Mouse (Mus musculus): ENCODE results near the gene Tor1aip1. TPM values are rescaled to one million over a fixed set of nuclear protein-coding genes. Genes with fewer than 3 reads are reported as not detected.
"Not testable (repeated sequence)": the region's sequence is repeated elsewhere in the genome, so short reads cannot be mapped to it uniquely, and the experiment has no call there.

The Tor1aip1 gene
- polyA plus RNA-seq, 1 experiment from 2014 or later = 50.9 TPM

- WGBS = 71% methylated on average over 5 of the region's 5 CpGs
- Histone ChIP-seq H3K4me3 (no peak overlapping the region), H3K36me3 (peaks cover 32% of the 10 kb centered on the region)
These were observed 7.9 kb upstream of the Tor1aip1 start for GRCm38 (mm10) chr1:156044211-156044611.

GRCm38 (mm10) chr1:156043027-156043426, 6.7 kb upstream of the Tor1aip1 start:
- 15% methylated on average over 4 of the region's 4 CpGs for WGBS
- peaks cover 25% of the 10 kb centered on the region for H3K36me3 ChIP-seq
- no peak overlapping the region for H3K4me3 ChIP-seq

More at GRCm38 (mm10) chr1:156044211-156044611, 7.9 kb upstream of the Tor1aip1 start:
- H3K9me3 ChIP-seq = no peaks in the 10 kb centered on the region
- H3K27me3 ChIP-seq = no peaks in the 10 kb centered on the region
- ATAC-seq (ENCODE audit: borderline replicate concordance, extremely low read depth, low FRiP score, low TSS enrichment) = no peak
- H3K4me2 ChIP-seq = no peak overlapping the region
- peaks cover 15% of the 10 kb centered on the region for H3K4me1 ChIP-seq
- no peak overlapping the region for H3K27ac ChIP-seq
- no peak overlapping the region for H3K9ac ChIP-seq

GRCm38 (mm10) chr1:156042481-156042880, 6.2 kb upstream of the Tor1aip1 start:
- H3K36me3 ChIP-seq = peaks cover 19% of the 10 kb centered on the region
- H3K9me3 ChIP-seq = no peaks in the 10 kb centered on the region
- H3K4me1 ChIP-seq = peaks cover 15% of the 10 kb centered on the region
- no peaks in the 10 kb centered on the region for H3K27me3 ChIP-seq
- WGBS = 81% methylated on average over 5 of the region's 5 CpGs
- no peak overlapping the region for H3K9ac ChIP-seq
- H3K4me2 ChIP-seq = peak overlapping the region; percentile 81; the same call in 1 of the 2 replicates
- ATAC-seq (ENCODE audit: borderline replicate concordance, extremely low read depth, low FRiP score, low TSS enrichment) = no peak
- H3K27ac ChIP-seq = no peak overlapping the region
- H3K4me3 ChIP-seq = peak overlapping the region; percentile 65; the same call in 1 of the 2 replicates

More at GRCm38 (mm10) chr1:156043027-156043426, 6.7 kb upstream of the Tor1aip1 start:
- Histone ChIP-seq H3K4me1 (peaks cover 15% of the 10 kb centered on the region), H3K27ac (no peak overlapping the region), H3K4me2 (no peak overlapping the region), H3K27me3 (no peaks in the 10 kb centered on the region), H3K9ac (no peak overlapping the region), H3K9me3 (no peaks in the 10 kb centered on the region)
- no peak for ATAC-seq (ENCODE audit: borderline replicate concordance, extremely low read depth, low FRiP score, low TSS enrichment)

GRCm38 (mm10) chr1:156041451-156042241, 5.4 kb upstream of the Tor1aip1 start:
- WGBS = 22% methylated on average over 7 of the region's 7 CpGs
- no peak for ATAC-seq (ENCODE audit: borderline replicate concordance, extremely low read depth, low FRiP score, low TSS enrichment)

GRCm38 (mm10) chr1:156040731-156041401, 4.6 kb upstream of the Tor1aip1 start:
- whole genome bisulfite sequencing = 1% methylated on average over 22 of the region's 22 CpGs
- H3K4me1 ChIP-seq = peaks cover 18% of the 10 kb centered on the region
- H3K9me3 ChIP-seq = no peaks in the 10 kb centered on the region
- peak; percentile 87 for ATAC-seq (ENCODE audit: borderline replicate concordance, extremely low read depth, low FRiP score, low TSS enrichment)
- H3K27ac ChIP-seq = peak overlapping the region; percentile 64
- H3K4me2 ChIP-seq = peak overlapping the region; percentile 81
- H3K27me3 ChIP-seq = no peaks in the 10 kb centered on the region
- peaks cover 8% of the 10 kb centered on the region for H3K36me3 ChIP-seq
- H3K4me3 ChIP-seq = peak overlapping the region; percentile 65
- H3K9ac ChIP-seq = peak overlapping the region; percentile 65

More at GRCm38 (mm10) chr1:156041451-156042241, 5.4 kb upstream of the Tor1aip1 start:
- peaks cover 13% of the 10 kb centered on the region for H3K36me3 ChIP-seq
- H3K4me2 ChIP-seq = peak overlapping the region; percentile 81
- H3K27me3 ChIP-seq = no peaks in the 10 kb centered on the region
- H3K9ac ChIP-seq = peak overlapping the region; percentile 34
- no peak overlapping the region for H3K27ac ChIP-seq
- no peaks in the 10 kb centered on the region for H3K9me3 ChIP-seq
- peak overlapping the region; percentile 65 for H3K4me3 ChIP-seq
- peaks cover 18% of the 10 kb centered on the region for H3K4me1 ChIP-seq

GRCm38 (mm10) chr1:156039989-156040388, 3.7 kb upstream of the Tor1aip1 start:
- not testable (repeated sequence) for ATAC-seq (ENCODE audit: borderline replicate concordance, extremely low read depth, low FRiP score, low TSS enrichment); H3K9me3 ChIP-seq; H3K27me3 ChIP-seq; H3K9ac ChIP-seq; H3K36me3 ChIP-seq; H3K4me2 ChIP-seq; H3K4me3 ChIP-seq
- WGBS = 67% methylated on average over 7 of the region's 7 CpGs
- H3K4me1 ChIP-seq = peaks cover 18% of the 10 kb centered on the region
- H3K27ac ChIP-seq = peak overlapping the region; percentile 56; the same call in 1 of the 2 replicates

- WGBS = 38% methylated on average over 5 of the region's 5 CpGs
- Histone ChIP-seq H3K9me3 (no peaks in the 10 kb centered on the region), H3K4me1 (peaks cover 21% of the 10 kb centered on the region), H3K4me2 (peak overlapping the region; percentile 62), H3K9ac (no peak overlapping the region), H3K27ac (peak overlapping the region; percentile 54), H3K36me3 (peaks cover 12% of the 10 kb centered on the region), H3K4me3 (peak overlapping the region; percentile 15), H3K27me3 (no peaks in the 10 kb centered on the region)
- ATAC-seq (ENCODE audit: borderline replicate concordance, extremely low read depth, low FRiP score, low TSS enrichment) = no peak
These were observed 884 bp upstream of the Tor1aip1 start for GRCm38 (mm10) chr1:156037144-156037583.

- peak within 1 kb of the TSS; percentile 100 for H3K27ac ChIP-seq
- no peaks in the 10 kb centered on the region for H3K9me3 ChIP-seq
- H3K27me3 ChIP-seq = no peaks in the 10 kb centered on the region
- peaks cover 28% of the 10 kb centered on the region for H3K36me3 ChIP-seq
- ATAC-seq (ENCODE audit: borderline replicate concordance, extremely low read depth, low FRiP score, low TSS enrichment) = peak; percentile 88
- H3K4me3 ChIP-seq = peak within 1 kb of the TSS; percentile 88
- peaks cover 11% of the 10 kb centered on the region for H3K4me1 ChIP-seq
- under 1% methylated on average over 59 of the region's 59 CpGs for WGBS
- peak within 1 kb of the TSS; percentile 88 for H3K9ac ChIP-seq
- peak within 1 kb of the TSS; percentile 62 for H3K4me2 ChIP-seq
These were observed 881 bp downstream of the Tor1aip1 start, which contains the start of gene Tor1aip2 for GRCm38 (mm10) chr1:156035269-156035929. Gene Tor1aip2 (plus strand): TSS chr1:156035403.

GRCm38 (mm10) chr1:156034661-156035060, 1.6 kb downstream of the Tor1aip1 start:
- Histone ChIP-seq H3K9me3 (no peaks in the 10 kb centered on the region), H3K4me3 (peak overlapping the region; percentile 88), H3K9ac (peak overlapping the region; percentile 88), H3K27ac (peak overlapping the region; percentile 100), H3K4me1 (peaks cover 10% of the 10 kb centered on the region), H3K4me2 (peak overlapping the region; percentile 62), H3K27me3 (no peaks in the 10 kb centered on the region), H3K36me3 (peaks cover 32% of the 10 kb centered on the region)
- WGBS = 5% methylated on average over 1 of the region's 1 CpGs
- ATAC-seq (ENCODE audit: borderline replicate concordance, extremely low read depth, low FRiP score, low TSS enrichment) = no peak

GRCm38 (mm10) chr1:156033921-156034320, 2.4 kb downstream of the Tor1aip1 start:
- no peak for ATAC-seq (ENCODE audit: borderline replicate concordance, extremely low read depth, low FRiP score, low TSS enrichment)
- H3K4me2 ChIP-seq = peak overlapping the region; percentile 62; the same call in 1 of the 2 replicates
- no peak overlapping the region for H3K27ac ChIP-seq
- 97% methylated on average over 7 of the region's 7 CpGs for WGBS
- H3K9me3 ChIP-seq = no peaks in the 10 kb centered on the region
- H3K9ac ChIP-seq = no peak overlapping the region
- H3K27me3 ChIP-seq = no peaks in the 10 kb centered on the region
- no peak overlapping the region for H3K4me3 ChIP-seq
- peaks cover 10% of the 10 kb centered on the region for H3K4me1 ChIP-seq
- peaks cover 39% of the 10 kb centered on the region for H3K36me3 ChIP-seq

GRCm38 (mm10) chr1:156028340-156028975, 7.8 kb downstream of the Tor1aip1 start:
- H3K4me2 ChIP-seq = no peak overlapping the region
- 81% methylated on average over 4 of the region's 4 CpGs for WGBS
- H3K4me1 ChIP-seq = no peaks in the 10 kb centered on the region
- H3K27me3 ChIP-seq = no peaks in the 10 kb centered on the region
- H3K9ac ChIP-seq = no peak overlapping the region
- peaks cover 52% of the 10 kb centered on the region for H3K36me3 ChIP-seq
- no peak overlapping the region for H3K27ac ChIP-seq
- ATAC-seq (ENCODE audit: borderline replicate concordance, extremely low read depth, low FRiP score, low TSS enrichment) = no peak
- no peak overlapping the region for H3K4me3 ChIP-seq
- no peaks in the 10 kb centered on the region for H3K9me3 ChIP-seq
